Mouse (Mus musculus): Measurements from ENCODE around the gene E2f4. TPM values are rescaled to one million over a fixed set of nuclear protein-coding genes. Genes with fewer than 3 reads are reported as not detected.

The E2f4 gene
- polyA plus RNA-seq, 1 experiment from 2014 or later, result 80.4 TPM

- Histone ChIP-seq H3K9me3 (no peaks in the 10 kb centered on the region), H3K36me3 (no peaks in the 10 kb centered on the region), H3K4me1 (peaks cover 28% of the 10 kb centered on the region), H3K4me3 (replicated peaks) (no peak overlapping the region), H3K4me2 (no peak overlapping the region), H3K9ac (no peak overlapping the region), H3K27ac (no peak overlapping the region), H3K27me3 (replicated peaks) (peaks cover 32% of the 10 kb centered on the region)
- 73% methylated on average over 7 of the region's 7 CpGs for WGBS
- ATAC-seq (ENCODE audit: insufficient read depth, low FRiP score, low read depth), result no peak
Observed at GRCm38 (mm10) chr8:105260371-105261099, 36.9 kb upstream of the E2f4 start.

- Histone ChIP-seq H3K4me3 (replicated peaks) (no peak overlapping the region), H3K27ac (no peak overlapping the region), H3K4me2 (no peak overlapping the region), H3K4me1 (peaks cover 28% of the 10 kb centered on the region), H3K9ac (no peak overlapping the region), H3K36me3 (no peaks in the 10 kb centered on the region), H3K27me3 (replicated peaks) (peaks cover 34% of the 10 kb centered on the region), H3K9me3 (no peaks in the 10 kb centered on the region)
- 81% methylated on average over 12 of the region's 12 CpGs for WGBS
- ATAC-seq (ENCODE audit: insufficient read depth, low FRiP score, low read depth), result no peak
Observed at GRCm38 (mm10) chr8:105261326-105261980, 36.0 kb upstream of the E2f4 start.

GRCm38 (mm10) chr8:105263244-105263912 lies 34.1 kb upstream of the E2f4 start:
- Histone ChIP-seq H3K27ac (no peak overlapping the region), H3K9ac (no peak overlapping the region), H3K9me3 (no peaks in the 10 kb centered on the region), H3K27me3 (replicated peaks) (peaks cover 48% of the 10 kb centered on the region), H3K36me3 (no peaks in the 10 kb centered on the region), H3K4me1 (peaks cover 32% of the 10 kb centered on the region), H3K4me3 (replicated peaks) (peak overlapping the region; percentile 66), H3K4me2 (peak overlapping the region; percentile 86)
- no peak for ATAC-seq (ENCODE audit: insufficient read depth, low FRiP score, low read depth)
- WGBS, result 42% methylated on average over 16 of the region's 16 CpGs

- H3K27ac ChIP-seq, result no peak within 1 kb of the TSS
- ATAC-seq (ENCODE audit: insufficient read depth, low FRiP score, low read depth), result peak; percentile 84
- H3K27me3 ChIP-seq (replicated peaks), result peaks cover 48% of the 10 kb centered on the region
- H3K4me1 ChIP-seq, result peaks cover 32% of the 10 kb centered on the region
- no peaks in the 10 kb centered on the region for H3K36me3 ChIP-seq
- H3K9me3 ChIP-seq, result no peaks in the 10 kb centered on the region
- peak within 1 kb of the TSS; percentile 66 for H3K4me3 ChIP-seq (replicated peaks)
- 1% methylated on average over 54 of the region's 54 CpGs for whole genome bisulfite sequencing
- H3K9ac ChIP-seq, result peak within 1 kb of the TSS; percentile 59
- peak within 1 kb of the TSS; percentile 86 for H3K4me2 ChIP-seq
Observed at GRCm38 (mm10) chr8:105264024-105264982, 33.2 kb upstream of the E2f4 start, which contains the start of the genes Tradd and Fbxl8. TSS of gene Tradd (minus strand) at chr8:105264609. TSS of gene Fbxl8 (plus strand) at chr8:105264648.

GRCm38 (mm10) chr8:105265128-105265527 lies 32.3 kb upstream of the E2f4 start:
- H3K27ac ChIP-seq, result no peak overlapping the region
- H3K9ac ChIP-seq, result no peak overlapping the region; the same call in 1 of the 2 replicates
- H3K4me2 ChIP-seq, result peak overlapping the region; percentile 86
- ATAC-seq (ENCODE audit: insufficient read depth, low FRiP score, low read depth), result no peak
- peaks cover 52% of the 10 kb centered on the region for H3K27me3 ChIP-seq (replicated peaks)
- H3K4me3 ChIP-seq (replicated peaks), result peak overlapping the region; percentile 66
- H3K36me3 ChIP-seq, result no peaks in the 10 kb centered on the region
- H3K9me3 ChIP-seq, result no peaks in the 10 kb centered on the region
- 11% methylated on average over 10 of the region's 10 CpGs for WGBS
- peaks cover 32% of the 10 kb centered on the region for H3K4me1 ChIP-seq

GRCm38 (mm10) chr8:105266775-105267174 lies 30.7 kb upstream of the E2f4 start:
- WGBS, result 37% methylated on average over 13 of the region's 13 CpGs
- H3K4me2 ChIP-seq, result no peak overlapping the region
- H3K4me3 ChIP-seq (replicated peaks), result no peak overlapping the region
- H3K36me3 ChIP-seq, result no peaks in the 10 kb centered on the region
- H3K9ac ChIP-seq, result no peak overlapping the region
- peaks cover 40% of the 10 kb centered on the region for H3K4me1 ChIP-seq
- peaks cover 59% of the 10 kb centered on the region for H3K27me3 ChIP-seq (replicated peaks)
- ATAC-seq (ENCODE audit: insufficient read depth, low FRiP score, low read depth), result no peak
- no peaks in the 10 kb centered on the region for H3K9me3 ChIP-seq
- H3K27ac ChIP-seq, result no peak overlapping the region

- H3K27me3 ChIP-seq (replicated peaks), result peaks cover 69% of the 10 kb centered on the region
Observed at GRCm38 (mm10) chr8:105268342-105269074, 29.0 kb upstream of the E2f4 start.

GRCm38 (mm10) chr8:105269075-105269458 lies 28.4 kb upstream of the E2f4 start:
- H3K9me3 ChIP-seq, result no peaks in the 10 kb centered on the region
- H3K4me1 ChIP-seq, result peaks cover 36% of the 10 kb centered on the region
- H3K27ac ChIP-seq, result no peak overlapping the region
- no peaks in the 10 kb centered on the region for H3K36me3 ChIP-seq
- peak overlapping the region; percentile 89 for H3K4me2 ChIP-seq
- H3K4me3 ChIP-seq (replicated peaks), result peak overlapping the region; percentile 44
- peaks cover 73% of the 10 kb centered on the region for H3K27me3 ChIP-seq (replicated peaks)
- no peak overlapping the region for H3K9ac ChIP-seq
- no peak for ATAC-seq (ENCODE audit: insufficient read depth, low FRiP score, low read depth)
- WGBS, result 5% methylated on average over 10 of the region's 10 CpGs

More at GRCm38 (mm10) chr8:105268342-105269074, 29.0 kb upstream of the E2f4 start:
- peaks cover 40% of the 10 kb centered on the region for H3K4me1 ChIP-seq
- H3K36me3 ChIP-seq, result no peaks in the 10 kb centered on the region
- ATAC-seq (ENCODE audit: insufficient read depth, low FRiP score, low read depth), result no peak
- H3K9me3 ChIP-seq, result no peaks in the 10 kb centered on the region
- H3K9ac ChIP-seq, result no peak overlapping the region
- H3K4me2 ChIP-seq, result peak overlapping the region; percentile 89
- H3K27ac ChIP-seq, result no peak overlapping the region
- H3K4me3 ChIP-seq (replicated peaks), result peak overlapping the region; percentile 44
- 3% methylated on average over 65 of the region's 65 CpGs for WGBS

GRCm38 (mm10) chr8:105269461-105269947 lies 28.0 kb upstream of the E2f4 start, which contains the start of gene Hsf4:
TSS of gene Hsf4 (plus strand) at chr8:105269801.
- peaks cover 36% of the 10 kb centered on the region for H3K4me1 ChIP-seq
- no peaks in the 10 kb centered on the region for H3K9me3 ChIP-seq
- 1% methylated on average over 42 of the region's 42 CpGs for WGBS
- no peaks in the 10 kb centered on the region for H3K36me3 ChIP-seq
- peak; percentile 50 for ATAC-seq (ENCODE audit: insufficient read depth, low FRiP score, low read depth)
- H3K27me3 ChIP-seq (replicated peaks), result peaks cover 78% of the 10 kb centered on the region
- H3K27ac ChIP-seq, result no peak within 1 kb of the TSS
- peak within 1 kb of the TSS; percentile 44 for H3K4me3 ChIP-seq (replicated peaks)
- peak within 1 kb of the TSS; percentile 89 for H3K4me2 ChIP-seq
- peak within 1 kb of the TSS; percentile 13; the same call in 1 of the 2 replicates for H3K9ac ChIP-seq

- peaks cover 86% of the 10 kb centered on the region for H3K27me3 ChIP-seq (replicated peaks)
- H3K9ac ChIP-seq, result no peak overlapping the region
- no peaks in the 10 kb centered on the region for H3K36me3 ChIP-seq
- no peak for ATAC-seq (ENCODE audit: insufficient read depth, low FRiP score, low read depth)
- WGBS, result 8% methylated on average over 39 of the region's 39 CpGs
- H3K9me3 ChIP-seq, result no peaks in the 10 kb centered on the region
- H3K27ac ChIP-seq, result no peak overlapping the region
- peaks cover 36% of the 10 kb centered on the region for H3K4me1 ChIP-seq
- H3K4me2 ChIP-seq, result peak overlapping the region; percentile 89
- peak overlapping the region; percentile 44 for H3K4me3 ChIP-seq (replicated peaks)
Observed at GRCm38 (mm10) chr8:105270101-105270915, 27.2 kb upstream of the E2f4 start.

Measured in stomach, embryonic 15.5 days (tissue).